Mouse (Mus musculus): Measurements from ENCODE around the gene Psme2. TPM values are rescaled to one million over a fixed set of nuclear protein-coding genes. Genes with fewer than 3 reads are reported as not detected.

The Psme2 gene
- polyA plus RNA-seq, 1 experiment: 36.7 TPM

GRCm38 (mm10) chr14:55560202-55561073, 30.5 kb downstream of the Psme2 start, which contains the start of gene A730061H03Rik:
TSS of gene A730061H03Rik (minus strand) at chr14:55560406.
- no peak for TF ChIP-seq GATA1 (IDR thresholded peaks at IDR 0.05; ENCODE audit: low read length)

DNA sequence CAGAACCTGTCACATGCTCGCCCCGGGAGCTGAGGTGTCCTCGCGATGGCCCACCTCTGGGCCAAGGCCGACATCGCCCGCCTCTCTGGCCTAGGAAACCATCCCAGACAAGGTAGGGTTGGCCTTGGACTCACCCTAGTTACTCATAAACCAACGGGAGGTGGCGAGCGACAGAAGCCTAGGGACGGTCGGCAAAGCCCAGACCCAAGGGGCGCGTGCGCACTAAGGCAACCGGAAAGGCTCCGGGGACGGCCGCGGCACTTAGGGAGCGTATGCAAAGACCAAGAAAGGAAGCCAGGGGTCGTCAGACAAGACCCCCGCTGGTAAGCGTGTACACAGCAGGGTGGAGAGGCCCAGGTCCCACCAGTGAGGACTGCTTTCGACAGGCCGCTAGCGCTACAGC, 31.1 kb downstream of the Psme2 start, which contains the start of gene Dcaf11:
Dcaf11 (plus strand) TSS at position 208 of the 403 bp plus-strand sequence.
- no peak for TF ChIP-seq GATA1 (IDR thresholded peaks at IDR 0.05; ENCODE audit: low read length)

- peak; percentile 76 for TF ChIP-seq GATA1 (IDR thresholded peaks at IDR 0.05; ENCODE audit: low read length)
Observed at GRCm38 (mm10) chr14:55558740-55559448, 32.0 kb downstream of the Psme2 start.

- no peak for TF ChIP-seq GATA1 (IDR thresholded peaks at IDR 0.05; ENCODE audit: low read length)
Observed at GRCm38 (mm10) chr14:55557587-55557986, 33.3 kb downstream of the Psme2 start.

DNA sequence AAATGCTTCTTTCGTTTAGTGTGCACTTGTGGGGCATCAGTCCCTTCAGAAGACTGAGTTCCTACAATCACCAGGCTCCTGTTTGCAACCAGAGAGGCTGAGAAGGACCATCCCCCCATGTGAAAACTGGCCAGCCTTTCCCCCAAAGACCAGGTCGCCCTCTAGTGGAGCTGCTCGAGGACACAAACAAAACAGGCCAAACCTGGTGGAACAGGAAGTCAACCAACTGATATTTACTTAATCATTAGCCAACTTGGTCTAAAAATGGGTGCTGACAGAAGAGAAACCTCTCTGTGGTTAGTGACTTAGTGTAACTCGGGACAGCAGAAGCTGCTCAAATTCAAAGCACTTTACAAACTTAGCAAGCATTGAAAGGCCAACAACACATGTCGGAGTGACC, 33.9 kb downstream of the Psme2 start:
- TF ChIP-seq GATA1 (IDR thresholded peaks at IDR 0.05; ENCODE audit: low read length): no peak

DNA sequence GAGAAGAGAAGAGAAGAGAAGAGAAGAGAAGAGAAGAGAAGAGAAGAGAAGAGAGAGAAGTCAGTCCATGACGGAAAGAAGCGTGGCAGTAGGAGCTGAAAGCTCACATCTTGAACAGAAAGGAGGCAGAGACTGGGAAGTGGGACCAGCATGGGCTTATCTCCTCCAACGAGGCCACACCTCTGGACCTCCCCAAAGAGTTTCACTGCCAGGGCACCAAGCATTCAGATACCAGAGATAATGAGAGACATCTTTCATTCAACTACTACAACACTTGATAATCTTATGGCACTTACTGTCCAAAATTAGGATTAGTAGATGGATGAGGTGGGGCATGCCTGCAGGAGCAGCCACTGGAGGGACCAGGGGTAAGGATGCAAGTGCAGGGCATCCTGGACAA, 35.1 kb downstream of the Psme2 start:
- no peak for TF ChIP-seq GATA1 (IDR thresholded peaks at IDR 0.05; ENCODE audit: low read length)

DNA sequence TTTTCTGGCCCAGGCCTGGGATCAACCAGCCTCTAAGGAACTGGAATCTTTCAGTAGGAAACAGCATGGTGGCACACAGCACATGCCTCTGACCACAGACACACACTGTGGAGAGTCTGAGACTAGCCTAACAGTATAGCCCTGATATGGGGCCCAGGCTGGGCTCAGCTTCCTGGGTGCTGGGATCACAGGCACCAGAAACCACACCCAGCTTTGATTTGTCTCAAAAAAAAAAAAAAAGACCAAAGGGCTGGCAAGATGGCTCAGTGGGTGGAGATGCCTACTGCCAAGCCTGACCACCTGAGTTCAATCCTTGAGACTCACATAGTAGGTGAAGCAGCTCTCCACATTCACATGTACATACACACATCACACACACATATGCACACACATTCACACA, 36.3 kb downstream of the Psme2 start:
- TF ChIP-seq GATA1 (IDR thresholded peaks at IDR 0.05; ENCODE audit: low read length): no peak

DNA sequence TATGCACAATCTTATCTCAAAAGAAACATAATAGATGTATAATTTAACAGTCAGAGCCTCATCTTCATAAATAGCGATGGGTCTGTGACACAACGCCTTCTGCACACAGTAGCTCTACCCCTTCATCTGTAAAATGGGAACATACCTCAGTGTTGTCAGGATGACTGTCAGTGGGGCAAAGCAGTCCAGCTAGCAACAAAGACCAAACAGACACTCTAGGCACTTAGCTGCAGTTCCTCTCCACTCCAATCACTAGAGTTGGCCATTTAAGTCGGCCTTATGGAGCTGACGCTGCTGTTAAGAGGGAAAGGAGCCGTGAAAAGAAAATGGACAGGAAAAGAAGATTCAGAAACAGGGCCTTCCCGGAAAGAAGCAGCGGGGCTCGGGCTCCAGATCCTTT, 39.1 kb downstream of the Psme2 start:
- TF ChIP-seq GATA1 (IDR thresholded peaks at IDR 0.05; ENCODE audit: low read length): no peak

DNA sequence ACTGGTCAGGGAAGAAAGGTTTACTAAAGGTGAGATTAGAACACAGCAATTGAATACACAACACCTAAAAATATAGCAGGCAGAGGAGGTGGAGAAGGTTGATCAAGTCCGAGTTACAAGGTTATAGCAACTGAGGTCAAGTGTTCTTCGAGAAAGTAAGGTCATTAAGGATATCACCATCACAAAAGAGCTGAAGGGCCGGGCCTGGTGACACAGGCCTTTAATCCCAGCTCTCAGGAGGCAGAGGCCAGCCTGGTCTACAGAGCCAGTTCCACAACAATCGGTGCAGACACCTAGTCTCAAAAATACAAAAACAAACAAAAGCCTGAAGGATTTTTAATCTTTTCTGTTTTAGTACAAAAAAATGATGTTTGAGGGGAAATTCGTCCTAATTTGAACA, 39.6 kb downstream of the Psme2 start:
- TF ChIP-seq GATA1 (IDR thresholded peaks at IDR 0.05; ENCODE audit: low read length): no peak

GRCm38 (mm10) chr14:55550191-55550590, 40.7 kb downstream of the Psme2 start:
- no peak for TF ChIP-seq GATA1 (IDR thresholded peaks at IDR 0.05; ENCODE audit: low read length)

DNA sequence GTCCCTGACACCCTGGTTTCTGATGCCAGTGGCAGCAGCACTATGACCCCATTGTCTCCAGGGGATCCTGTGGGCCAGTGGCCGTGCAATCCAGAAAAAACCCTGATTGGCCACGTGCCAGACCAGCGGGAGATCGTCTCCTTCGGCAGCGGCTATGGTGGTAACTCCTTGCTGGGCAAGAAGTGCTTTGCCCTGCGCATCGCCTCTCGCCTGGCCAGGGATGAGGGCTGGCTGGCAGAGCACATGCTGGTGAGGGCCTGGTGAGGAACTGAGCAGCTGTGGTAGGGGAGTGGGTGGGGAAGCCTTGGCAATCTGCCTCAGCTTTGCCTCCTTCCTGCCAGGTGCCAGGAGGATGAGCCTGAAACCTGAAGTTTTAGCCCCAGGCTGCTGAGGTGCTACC, 46.6 kb downstream of the Psme2 start:
- TF ChIP-seq GATA1 (IDR thresholded peaks at IDR 0.05; ENCODE audit: low read length): no peak

DNA sequence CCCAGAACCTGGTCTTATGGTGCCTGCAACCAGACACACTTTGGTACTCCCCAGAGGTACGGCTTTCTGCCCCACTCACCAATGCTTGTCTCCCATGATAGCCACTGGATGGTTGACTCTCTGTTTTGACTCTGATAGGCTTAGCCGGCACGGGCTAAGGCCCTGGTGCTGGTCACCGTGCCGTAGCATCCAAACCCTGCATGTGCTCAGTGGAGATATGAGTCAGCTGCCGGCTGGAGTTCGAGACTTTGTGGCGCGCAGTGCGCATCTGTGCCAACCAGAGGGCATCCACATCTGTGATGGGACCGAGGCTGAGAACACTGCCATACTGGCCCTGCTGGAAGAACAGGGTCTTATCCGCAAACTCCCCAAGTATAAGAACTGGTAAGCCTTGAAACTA, 48.6 kb downstream of the Psme2 start:
- no peak for TF ChIP-seq GATA1 (IDR thresholded peaks at IDR 0.05; ENCODE audit: low read length)

DNA sequence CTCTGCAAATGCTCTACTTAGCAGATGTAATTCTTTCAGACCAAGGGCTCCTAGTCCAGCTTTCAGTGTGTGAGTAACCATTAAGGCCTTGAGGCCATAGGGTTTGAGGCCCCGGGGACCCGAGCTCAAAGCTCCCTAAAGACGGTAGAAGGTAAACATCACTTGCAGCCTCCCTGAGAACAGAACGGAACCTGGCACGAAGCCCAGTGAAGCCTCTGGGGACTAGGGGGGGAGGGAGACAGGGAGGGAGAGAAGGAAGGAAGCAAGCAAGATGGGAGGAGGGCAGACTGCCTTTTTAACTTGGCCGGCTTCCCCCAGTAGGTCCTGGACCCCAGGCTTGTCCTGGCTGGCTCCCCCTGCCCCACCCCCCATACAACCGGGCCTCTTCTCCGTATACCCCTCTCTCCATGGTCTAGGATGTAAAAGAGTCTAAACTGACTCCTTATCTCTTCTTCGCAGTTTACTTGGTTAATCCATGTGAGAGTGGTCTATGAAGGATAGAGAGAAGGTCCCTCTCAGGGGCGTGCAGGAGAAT, 50.1 kb downstream of the Psme2 start:
- no peak for TF ChIP-seq GATA1 (IDR thresholded peaks at IDR 0.05; ENCODE audit: low read length)

DNA sequence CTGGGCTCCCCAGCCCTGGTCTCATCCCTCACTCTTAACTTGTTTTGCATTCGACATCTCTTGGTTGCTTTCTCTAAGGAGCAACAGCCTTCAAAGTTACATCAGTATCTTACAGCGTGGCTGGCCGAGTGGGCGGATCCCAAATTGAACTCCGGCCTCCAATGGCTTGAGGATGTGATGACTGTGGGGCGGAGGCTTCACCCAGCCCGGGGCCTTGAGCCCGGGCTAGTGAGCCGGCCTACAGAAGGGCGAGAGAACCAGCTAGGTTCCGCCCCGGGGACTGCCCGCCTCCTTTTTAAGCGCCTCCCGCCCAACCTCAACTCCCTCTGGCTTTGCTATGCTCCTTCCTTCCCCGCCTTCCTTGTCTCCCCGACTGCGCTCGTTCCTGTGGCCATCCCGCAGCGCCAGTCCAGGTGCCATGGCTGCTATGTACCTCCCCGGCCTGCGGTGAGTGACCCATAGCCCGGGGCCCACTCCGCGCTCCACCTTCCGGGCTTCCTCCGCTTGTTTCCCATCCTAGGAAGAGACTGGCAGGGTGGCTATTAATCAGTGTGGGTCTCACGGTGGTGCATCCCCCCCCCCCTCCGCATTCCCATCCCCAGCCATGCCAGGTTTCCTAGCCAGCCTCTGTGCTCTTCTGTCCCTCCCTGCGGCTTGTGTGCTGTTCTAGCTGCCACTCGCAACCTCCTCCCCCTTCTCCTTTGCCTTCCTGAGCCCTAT, 50.7 kb downstream of the Psme2 start, which contains the start of gene Pck2:
Pck2 (plus strand) TSS at position 200 of the 720 bp plus-strand sequence.
- no peak for TF ChIP-seq GATA1 (IDR thresholded peaks at IDR 0.05; ENCODE audit: low read length)

Other genes starting within 250 kb of the Psme2 start
- gene Dhrs4, start 112.4 kb downstream of the Psme2 start, polyA plus RNA-seq (2012): 70.2 and 97.5 TPM in 2 replicates
- gene Carmil3, start 100.5 kb downstream of the Psme2 start, polyA plus RNA-seq (2012): 5.7 and 6.3 TPM in 2 replicates
- 0.09 TPM in 1 of 2 replicates, not detected in the other for gene Cpne6, start 80.7 kb downstream of the Psme2 start, polyA plus RNA-seq (2012)
- not detected in 2 replicates for gene Nrl, start 66.1 kb downstream of the Psme2 start, polyA plus RNA-seq (2012)
- 36.2 and 48.8 TPM in 2 replicates for gene Pck2, start 50.8 kb downstream of the Psme2 start, polyA plus RNA-seq (2012)
- gene Dcaf11, start 31.1 kb downstream of the Psme2 start, polyA plus RNA-seq (2012): 39.9 and 43.0 TPM in 2 replicates
- 0.41 TPM in 1 of 2 replicates, not detected in the other for gene A730061H03Rik, start 30.7 kb downstream of the Psme2 start, polyA plus RNA-seq (2012)
- not detected in 2 replicates for gene Fitm1, start 15.5 kb downstream of the Psme2 start, polyA plus RNA-seq (2012)
- gene Psme1, start 13.0 kb downstream of the Psme2 start, polyA plus RNA-seq (2012): 110 and 154 TPM in 2 replicates
- 21.8 and 22.3 TPM in 2 replicates for gene Emc9, start 5.8 kb downstream of the Psme2 start, polyA plus RNA-seq (2012)
- gene Rnf31, start 595 bp upstream of the Psme2 start, polyA plus RNA-seq (2012): 27.7 and 31.5 TPM in 2 replicates
- 18.0 and 38.7 TPM in 2 replicates for gene Irf9, start 12.5 kb upstream of the Psme2 start, polyA plus RNA-seq (2012)
- 51.2 and 93.7 TPM in 2 replicates for gene Rec8, start 26.9 kb upstream of the Psme2 start, polyA plus RNA-seq (2012)
- gene Ipo4, start 44.8 kb upstream of the Psme2 start, polyA plus RNA-seq (2012): 50.5 and 123 TPM in 2 replicates
- gene Gm49378, start 46.8 kb upstream of the Psme2 start, polyA plus RNA-seq (2012): 3.7 TPM in 1 of 2 replicates, not detected in the other
- 14.7 and 17.9 TPM in 2 replicates for gene Tm9sf1, start 52.7 kb upstream of the Psme2 start, polyA plus RNA-seq (2012)
- 0.24 TPM in 2 replicates for gene Tssk4, start 59.1 kb upstream of the Psme2 start, polyA plus RNA-seq (2012)
- 13.0 and 22.6 TPM in 2 replicates for gene Mdp1, start 69.4 kb upstream of the Psme2 start, polyA plus RNA-seq (2012)
- 24.5 and 33.3 TPM in 2 replicates for gene Gmpr2, start 80.8 kb upstream of the Psme2 start, polyA plus RNA-seq (2012)
- gene Nedd8, start 81.0 kb upstream of the Psme2 start, polyA plus RNA-seq (2012): 115 and 142 TPM in 2 replicates
- gene Tinf2, start 90.7 kb upstream of the Psme2 start, polyA plus RNA-seq (2012): 44.5 and 52.2 TPM in 2 replicates
- 7.5 and 9.0 TPM in 2 replicates for gene Tgm1, start 122.8 kb upstream of the Psme2 start, polyA plus RNA-seq (2012)
- 19.2 and 26.8 TPM in 2 replicates for gene Rabggta, start 131.2 kb upstream of the Psme2 start, polyA plus RNA-seq (2012)
- 2.0 and 3.8 TPM in 2 replicates for gene Dhrs1, start 154.6 kb upstream of the Psme2 start, polyA plus RNA-seq (2012)
- 49.1 and 80.2 TPM in 2 replicates for gene Nop9, start 154.6 kb upstream of the Psme2 start, polyA plus RNA-seq (2012)
- gene Cideb, start 167.3 kb upstream of the Psme2 start, polyA plus RNA-seq (2012): not detected in 2 replicates
- not detected in 2 replicates for gene Ltb4r2, start 170.3 kb upstream of the Psme2 start, polyA plus RNA-seq (2012)
- gene Ltb4r1, start 174.8 kb upstream of the Psme2 start, polyA plus RNA-seq (2012): 0.21 TPM in 1 of 2 replicates, not detected in the other
- gene Adcy4, start 193.0 kb upstream of the Psme2 start, polyA plus RNA-seq (2012): 0.01 and 0.06 TPM in 2 replicates
- 0.28 and 0.29 TPM in 2 replicates for gene Ripk3, start 197.8 kb upstream of the Psme2 start, polyA plus RNA-seq (2012)
- 0.04 TPM in 1 of 2 replicates, not detected in the other for gene Nfatc4, start 232.0 kb upstream of the Psme2 start, polyA plus RNA-seq (2012)